Mouse (Mus musculus) bone marrow macrophage, adult 2 months (primary cell): ENCODE results near the gene H2al1i.
"Not testable (repeated sequence)": the region's sequence is repeated elsewhere in the genome, so short reads cannot be mapped to it uniquely, and the experiment has no call there.

ENCODE experiments used
- CTCF ChIP-seq: IDR thresholded peaks from 2 replicates; pipeline ENCODE4 v1.5.1; 2012; ENCODE audit warnings: low read depth, mild to moderate bottlenecking, low read length, moderate library complexity
- POLR2A ChIP-seq: IDR thresholded peaks from 2 replicates; pipeline ENCODE4 v1.6.1; 2012; ENCODE audit warnings: mild to moderate bottlenecking, low read depth, low read length, borderline replicate concordance

DNA sequence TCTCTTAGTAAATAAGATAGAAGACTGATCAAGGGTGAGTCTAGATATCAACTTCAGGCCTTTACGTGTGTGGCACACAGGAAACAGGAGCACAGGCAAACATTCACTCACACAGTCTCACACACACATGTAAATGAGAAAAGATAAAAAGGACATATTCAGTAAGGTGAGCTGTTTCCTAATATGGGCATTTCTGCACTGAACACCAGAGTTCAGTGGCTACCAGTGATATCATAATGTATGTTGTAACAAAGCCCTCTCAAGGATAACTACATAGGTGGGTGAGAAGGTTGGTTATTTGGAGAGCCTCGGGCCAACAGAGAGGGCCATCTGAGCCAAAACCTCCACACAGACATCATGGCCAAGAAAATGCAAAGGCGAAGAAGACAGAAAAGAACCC is 22.3 kb upstream of the H2al1i start, which contains the start of gene H2al1b:
- not testable (repeated sequence) for TF ChIP-seq CTCF, POLR2A
